Mouse (Mus musculus): ENCODE data around the gene Slc11a2. TPM values are rescaled to one million over a fixed set of nuclear protein-coding genes. Genes with fewer than 3 reads are reported as not detected.
"Not testable (repeated sequence)": the region's sequence is repeated elsewhere in the genome, so short reads cannot be mapped to it uniquely, and the experiment has no call there.

Gene Slc11a2
- polyA plus RNA-seq, 1 experiment from 2014 or later, result 15.2 TPM

GRCm38 (mm10) chr15:100387544-100388223 is 37.2 kb downstream of the Slc11a2 start:
- 94% methylated on average over 17 of the region's 17 CpGs for WGBS
- no peak for ATAC-seq

GRCm38 (mm10) chr15:100385705-100386104 is 39.2 kb downstream of the Slc11a2 start:
- Histone ChIP-seq H3K9me3 (replicated peaks; ENCODE audit: control insufficient read depth, low read length) (no peaks in the 10 kb centered on the region), H3K27me3 (replicated peaks; ENCODE audit: control insufficient read depth, insufficient read depth, low read length) (no peaks in the 10 kb centered on the region), H3K27ac (ENCODE audit: low read depth, low read length) (no peak overlapping the region), H3K4me1 (ENCODE audit: control insufficient read depth, insufficient read depth, low read length) (no peaks in the 10 kb centered on the region), H3K4me3 (ENCODE audit: low read depth, low read length) (no peak overlapping the region), H3K4me2 (ENCODE audit: low read length) (no peak overlapping the region), H3K36me3 (ENCODE audit: control insufficient read depth, insufficient read depth, low read length) (no peaks in the 10 kb centered on the region), H3K9ac (ENCODE audit: low read length) (no peak overlapping the region)
- no peak for ATAC-seq
- DNase-seq (ENCODE audit: low spot score), result no peak
- WGBS, result 89% methylated on average over 9 of the region's 9 CpGs

More at GRCm38 (mm10) chr15:100387544-100388223, 37.2 kb downstream of the Slc11a2 start:
- no peaks in the 10 kb centered on the region for H3K4me1 ChIP-seq (ENCODE audit: control insufficient read depth, insufficient read depth, low read length)
- no peak overlapping the region for H3K27ac ChIP-seq (ENCODE audit: low read depth, low read length)
- H3K27me3 ChIP-seq (replicated peaks; ENCODE audit: control insufficient read depth, insufficient read depth, low read length), result no peaks in the 10 kb centered on the region
- H3K4me2 ChIP-seq (ENCODE audit: low read length), result no peak overlapping the region
- no peaks in the 10 kb centered on the region for H3K9me3 ChIP-seq (replicated peaks; ENCODE audit: control insufficient read depth, low read length)
- 0 out of 2 replicates have a peak, but pooled peaks cover 2% of the 10 kb centered on the region for H3K36me3 ChIP-seq (ENCODE audit: control insufficient read depth, insufficient read depth, low read length)
- H3K9ac ChIP-seq (ENCODE audit: low read length), result no peak overlapping the region
- H3K4me3 ChIP-seq (ENCODE audit: low read depth, low read length), result no peak overlapping the region
- no peak for DNase-seq (ENCODE audit: low spot score)

GRCm38 (mm10) chr15:100380104-100380503 is 44.8 kb downstream of the Slc11a2 start:
- Histone ChIP-seq H3K36me3 (ENCODE audit: control insufficient read depth, insufficient read depth, low read length) (no peaks in the 10 kb centered on the region), H3K27me3 (replicated peaks; ENCODE audit: control insufficient read depth, insufficient read depth, low read length) (no peaks in the 10 kb centered on the region), H3K4me1 (ENCODE audit: control insufficient read depth, insufficient read depth, low read length) (no peaks in the 10 kb centered on the region), H3K9ac (ENCODE audit: low read length) (no peak overlapping the region), H3K9me3 (replicated peaks; ENCODE audit: control insufficient read depth, low read length) (no peaks in the 10 kb centered on the region), H3K4me2 (ENCODE audit: low read length) (no peak overlapping the region), H3K27ac (ENCODE audit: low read depth, low read length) (no peak overlapping the region), H3K4me3 (ENCODE audit: low read depth, low read length) (no peak overlapping the region)
- WGBS, result 75% methylated on average over 2 of the region's 2 CpGs
- DNase-seq (ENCODE audit: low spot score) (no peak), ATAC-seq (no peak)

- no peak overlapping the region for H3K27ac ChIP-seq (ENCODE audit: low read depth, low read length)
- H3K4me3 ChIP-seq (ENCODE audit: low read depth, low read length), result no peak overlapping the region
- 88% methylated on average over 8 of the region's 8 CpGs for WGBS
- H3K4me2 ChIP-seq (ENCODE audit: low read length), result no peak overlapping the region
- H3K27me3 ChIP-seq (replicated peaks; ENCODE audit: control insufficient read depth, insufficient read depth, low read length), result no peaks in the 10 kb centered on the region
- H3K36me3 ChIP-seq (ENCODE audit: control insufficient read depth, insufficient read depth, low read length), result no peaks in the 10 kb centered on the region
- ATAC-seq, result no peak
- no peak overlapping the region for H3K9ac ChIP-seq (ENCODE audit: low read length)
- no peak for DNase-seq (ENCODE audit: low spot score)
- no peaks in the 10 kb centered on the region for H3K4me1 ChIP-seq (ENCODE audit: control insufficient read depth, insufficient read depth, low read length)
- no peaks in the 10 kb centered on the region for H3K9me3 ChIP-seq (replicated peaks; ENCODE audit: control insufficient read depth, low read length)
Measured at GRCm38 (mm10) chr15:100379658-100380057, 45.2 kb downstream of the Slc11a2 start.

GRCm38 (mm10) chr15:100377847-100378505 is 46.9 kb downstream of the Slc11a2 start:
- H3K36me3 ChIP-seq (ENCODE audit: control insufficient read depth, insufficient read depth, low read length); H3K4me1 ChIP-seq (ENCODE audit: control insufficient read depth, insufficient read depth, low read length); H3K9ac ChIP-seq (ENCODE audit: low read length); H3K27ac ChIP-seq (ENCODE audit: low read depth, low read length); DNase-seq (ENCODE audit: low spot score); H3K27me3 ChIP-seq (replicated peaks; ENCODE audit: control insufficient read depth, insufficient read depth, low read length); H3K4me3 ChIP-seq (ENCODE audit: low read depth, low read length); H3K9me3 ChIP-seq (replicated peaks; ENCODE audit: control insufficient read depth, low read length); H3K4me2 ChIP-seq (ENCODE audit: low read length): not testable (repeated sequence)
- 23% methylated on average over 3 of the region's 9 CpGs for WGBS
- peak; percentile 61 for ATAC-seq

- no peaks in the 10 kb centered on the region for H3K36me3 ChIP-seq (ENCODE audit: control insufficient read depth, insufficient read depth, low read length)
- 0 out of 2 replicates have a peak, but pooled peaks have one; percentile 29 for ATAC-seq
- no peaks in the 10 kb centered on the region for H3K4me1 ChIP-seq (ENCODE audit: control insufficient read depth, insufficient read depth, low read length)
- H3K4me3 ChIP-seq (ENCODE audit: low read depth, low read length), result no peak overlapping the region
- H3K9me3 ChIP-seq (replicated peaks; ENCODE audit: control insufficient read depth, low read length), result no peaks in the 10 kb centered on the region
- H3K27ac ChIP-seq (ENCODE audit: low read depth, low read length), result no peak overlapping the region
- 38% methylated on average over 5 of the region's 5 CpGs for WGBS
- peak; percentile 84 for DNase-seq (ENCODE audit: low spot score)
- H3K27me3 ChIP-seq (replicated peaks; ENCODE audit: control insufficient read depth, insufficient read depth, low read length), result no peaks in the 10 kb centered on the region
- no peak overlapping the region for H3K4me2 ChIP-seq (ENCODE audit: low read length)
- no peak overlapping the region for H3K9ac ChIP-seq (ENCODE audit: low read length)
Measured at GRCm38 (mm10) chr15:100375066-100375465, 49.8 kb downstream of the Slc11a2 start.

GRCm38 (mm10) chr15:100367119-100367518 is 57.8 kb downstream of the Slc11a2 start:
- H3K4me1 ChIP-seq (ENCODE audit: control insufficient read depth, insufficient read depth, low read length), result no peaks in the 10 kb centered on the region
- H3K36me3 ChIP-seq (ENCODE audit: control insufficient read depth, insufficient read depth, low read length), result no peaks in the 10 kb centered on the region
- H3K9me3 ChIP-seq (replicated peaks; ENCODE audit: control insufficient read depth, low read length), result no peaks in the 10 kb centered on the region
- DNase-seq (ENCODE audit: low spot score) (no peak), ATAC-seq (no peak)
- no peak overlapping the region for H3K4me3 ChIP-seq (ENCODE audit: low read depth, low read length)
- WGBS, result 84% methylated on average over 7 of the region's 7 CpGs
- no peak overlapping the region for H3K9ac ChIP-seq (ENCODE audit: low read length)
- no peak overlapping the region for H3K27ac ChIP-seq (ENCODE audit: low read depth, low read length)
- H3K4me2 ChIP-seq (ENCODE audit: low read length), result no peak overlapping the region
- H3K27me3 ChIP-seq (replicated peaks; ENCODE audit: control insufficient read depth, insufficient read depth, low read length), result no peaks in the 10 kb centered on the region

- not testable (repeated sequence) for DNase-seq (ENCODE audit: low spot score); H3K36me3 ChIP-seq (ENCODE audit: control insufficient read depth, insufficient read depth, low read length); H3K9me3 ChIP-seq (replicated peaks; ENCODE audit: control insufficient read depth, low read length); H3K4me2 ChIP-seq (ENCODE audit: low read length); ATAC-seq; H3K27ac ChIP-seq (ENCODE audit: low read depth, low read length); H3K4me1 ChIP-seq (ENCODE audit: control insufficient read depth, insufficient read depth, low read length); H3K27me3 ChIP-seq (replicated peaks; ENCODE audit: control insufficient read depth, insufficient read depth, low read length); H3K9ac ChIP-seq (ENCODE audit: low read length); H3K4me3 ChIP-seq (ENCODE audit: low read depth, low read length)
- 64% methylated on average over 7 of the region's 9 CpGs for WGBS
Measured at GRCm38 (mm10) chr15:100365967-100366366, 58.9 kb downstream of the Slc11a2 start.

- no peak for DNase-seq (ENCODE audit: low spot score)
- 74% methylated on average over 7 of the region's 7 CpGs for WGBS
Measured at GRCm38 (mm10) chr15:100364242-100364641, 60.6 kb downstream of the Slc11a2 start, which contains the start of gene Higd1c. TSS of gene Higd1c (plus strand) at chr15:100364542.

More at GRCm38 (mm10) chr15:100364242-100364641, 60.6 kb downstream of the Slc11a2 start, which contains the start of gene Higd1c:
- H3K36me3 ChIP-seq (ENCODE audit: control insufficient read depth, insufficient read depth, low read length), result no peaks in the 10 kb centered on the region
- no peak for ATAC-seq
- no peak within 1 kb of the TSS for H3K27ac ChIP-seq (ENCODE audit: low read depth, low read length)
- H3K9ac ChIP-seq (ENCODE audit: low read length), result no peak within 1 kb of the TSS
- no peaks in the 10 kb centered on the region for H3K27me3 ChIP-seq (replicated peaks; ENCODE audit: control insufficient read depth, insufficient read depth, low read length)
- H3K4me3 ChIP-seq (ENCODE audit: low read depth, low read length), result no peak within 1 kb of the TSS
- no peaks in the 10 kb centered on the region for H3K4me1 ChIP-seq (ENCODE audit: control insufficient read depth, insufficient read depth, low read length)
- no peaks in the 10 kb centered on the region for H3K9me3 ChIP-seq (replicated peaks; ENCODE audit: control insufficient read depth, low read length)
- H3K4me2 ChIP-seq (ENCODE audit: low read length), result no peak within 1 kb of the TSS
